Mouse (Mus musculus) cortical plate, adult 2 months (tissue): ENCODE results near the gene Ahcyl1.

ENCODE experiments used
- CTCF ChIP-seq: fragments of 200-500 bp; IDR thresholded peaks from 2 replicates; pipeline ENCODE4 v1.5.1; 2011; ENCODE audit warnings: mild to moderate bottlenecking, control low read depth, low read length; ENCODE audit not compliant: insufficient read depth; ENCODE audit errors: extremely low read depth
- POLR2A ChIP-seq: fragments of 200-500 bp; IDR thresholded peaks from 2 replicates; pipeline ENCODE4 v1.6.1; 2011; ENCODE audit warnings: mild to moderate bottlenecking, low read length, control low read depth; ENCODE audit not compliant: insufficient read depth; ENCODE audit errors: extremely low read depth

DNA sequence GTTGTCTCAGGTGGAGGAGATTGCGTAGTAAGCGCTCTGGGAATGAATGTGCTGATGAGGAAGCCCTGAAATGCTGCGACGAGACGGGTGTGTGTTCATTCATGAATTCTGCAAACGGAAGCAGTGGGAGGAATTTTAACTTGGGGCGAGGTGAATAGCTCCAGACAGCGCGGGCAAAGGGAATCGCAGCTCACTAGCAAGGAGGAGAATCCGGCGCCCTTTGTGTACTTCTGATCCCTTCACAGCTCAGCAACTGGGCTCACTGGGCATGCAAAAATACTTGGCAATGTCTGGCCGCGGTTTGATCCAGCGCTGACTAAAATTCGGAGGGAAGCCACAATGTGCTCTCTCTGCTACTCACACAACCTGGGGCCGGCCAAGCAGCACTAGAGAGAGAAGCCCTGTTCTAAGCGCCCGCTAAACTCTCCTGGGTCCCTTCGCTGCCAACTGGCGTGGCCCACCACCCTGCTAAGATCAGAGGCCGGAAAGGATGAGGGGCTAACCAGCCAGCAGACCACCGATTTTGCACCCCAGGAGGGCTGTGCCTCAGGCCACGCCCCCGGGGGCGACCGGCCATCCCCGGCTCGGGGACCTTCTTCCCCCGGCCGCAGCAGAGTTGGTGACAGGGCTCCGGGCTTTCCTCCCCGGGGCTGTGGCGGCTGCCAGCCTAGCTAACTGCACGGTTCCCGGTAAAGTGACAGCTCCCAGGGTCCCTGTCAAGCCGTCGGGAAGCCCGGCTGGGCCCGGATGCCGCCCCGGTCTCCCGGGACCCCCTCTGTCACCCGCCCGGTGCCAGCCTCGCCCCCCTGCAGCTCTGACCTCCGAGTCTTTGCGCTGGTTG, 65.5 kb downstream of the Ahcyl1 start, which contains the start of gene Gm10961:
- TF ChIP-seq CTCF (no peak), POLR2A (no peak)
